Mouse (Mus musculus) left cerebral cortex, adult 9 months (tissue): ENCODE measurements around the gene Cemip.
"Not testable (repeated sequence)": the region's sequence is repeated elsewhere in the genome, so short reads cannot be mapped to it uniquely, and the experiment has no call there.

ENCODE experiments used
- DNase-seq, 2 experiments: peaks; one replicate each; pipeline ENCODE4 v3.0.0; 2022; ENCODE audit warnings: low spot score in 2 of 2

The Cemip gene

GRCm38 (mm10) chr7:84086039-84086829 lies at the start of gene Cemip:
Cemip (minus strand) TSS chr7:84086502.
- DNase-seq, result peak; percentile 37 to 88

GRCm38 (mm10) chr7:84132704-84133103 lies 46.4 kb upstream of the Cemip start:
- no peak for DNase-seq

GRCm38 (mm10) chr7:84131736-84132135 lies 45.4 kb upstream of the Cemip start:
- DNase-seq, result no peak

GRCm38 (mm10) chr7:84128661-84129060 lies 42.4 kb upstream of the Cemip start:
- peak in 1 of 2 experiments; percentile 19 for DNase-seq

DNA sequence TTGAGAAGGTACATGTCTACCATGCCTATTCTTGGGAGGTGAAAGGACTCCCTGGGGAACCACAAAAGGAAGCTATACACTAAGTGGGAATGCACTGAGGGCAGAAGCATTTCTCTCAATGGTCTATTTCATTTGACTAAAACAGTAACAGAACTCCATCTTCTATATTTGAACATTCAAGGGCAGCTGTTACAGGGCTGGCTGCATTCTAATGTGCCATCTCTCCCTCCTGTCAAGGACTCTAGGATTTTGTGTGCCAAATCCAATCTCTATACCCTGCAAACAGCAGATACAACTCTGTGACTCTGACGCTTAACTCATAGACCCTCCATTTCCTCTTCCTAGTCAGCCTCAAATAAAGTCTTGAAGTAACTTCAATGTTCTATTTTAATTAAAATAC lies 39.4 kb upstream of the Cemip start:
- no peak for DNase-seq

DNA sequence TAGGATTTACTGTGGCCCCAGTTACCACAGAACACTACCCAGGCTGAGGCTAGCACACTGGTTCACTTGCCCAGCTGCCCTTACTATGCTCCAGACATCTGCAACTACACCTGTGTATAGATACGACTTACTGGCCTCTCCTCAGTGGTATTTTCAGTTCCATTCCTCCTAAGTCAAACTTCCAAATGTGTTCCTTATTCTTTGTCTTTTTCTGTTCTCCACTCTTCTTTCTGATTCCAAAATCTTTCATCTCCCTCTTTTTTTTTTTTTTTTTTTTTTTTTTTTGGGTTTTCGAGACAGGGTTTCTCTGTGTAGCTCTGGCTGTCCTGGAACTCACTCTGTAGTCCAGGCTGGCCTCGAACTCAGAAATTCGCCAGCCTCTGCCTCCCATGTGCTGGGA lies 37.3 kb upstream of the Cemip start:
- DNase-seq, result not testable (repeated sequence)

DNA sequence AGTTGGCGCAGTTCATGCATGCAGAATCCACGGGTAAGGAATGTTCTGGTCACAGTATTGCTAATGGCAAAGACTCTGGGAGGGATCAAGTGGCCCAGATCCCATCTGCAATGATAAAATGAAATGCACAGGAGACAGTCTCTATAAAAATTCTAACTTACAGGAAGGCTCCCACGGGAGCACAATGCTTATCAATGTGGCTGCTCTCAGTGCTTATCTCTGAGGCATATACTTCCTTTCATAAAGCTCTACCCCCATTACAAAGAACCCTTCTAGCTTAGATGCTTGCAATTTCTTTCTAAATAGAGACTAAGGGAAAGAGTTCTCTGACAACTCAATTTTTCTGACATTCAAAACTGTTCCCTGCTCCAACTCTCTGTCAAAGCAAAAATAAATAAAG lies 35.5 kb upstream of the Cemip start:
- DNase-seq, result no peak

GRCm38 (mm10) chr7:84120142-84120760 lies 33.9 kb upstream of the Cemip start:
- no peak for DNase-seq

GRCm38 (mm10) chr7:84119216-84120105 lies 33.2 kb upstream of the Cemip start:
- DNase-seq, result no peak

DNA sequence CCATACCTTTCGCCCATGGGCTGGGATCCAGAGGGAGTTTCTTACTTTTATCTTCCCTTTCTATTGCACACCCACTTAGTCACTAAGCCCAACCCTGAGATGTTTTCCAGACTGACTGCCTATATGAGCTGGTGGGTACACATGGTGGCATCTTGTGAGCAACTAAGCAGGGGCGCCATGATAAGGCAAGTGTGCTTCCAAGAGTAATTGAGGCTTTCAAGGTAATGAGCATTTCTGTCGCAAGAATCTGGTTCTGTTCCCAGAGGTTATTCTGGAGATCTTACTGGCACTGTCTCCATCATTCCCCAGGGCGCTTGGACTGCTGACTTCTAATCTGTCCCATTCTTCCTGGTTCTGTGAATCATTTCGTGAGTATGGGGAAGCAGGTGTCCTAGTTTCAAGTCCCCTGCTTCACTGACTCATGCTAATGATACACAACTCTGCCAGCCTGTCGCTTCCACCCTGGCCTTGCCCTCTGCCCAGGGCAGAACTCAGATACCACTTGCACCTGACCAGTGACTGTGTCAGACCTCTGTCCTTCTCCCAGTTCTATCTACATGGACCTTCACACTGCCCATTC lies 31.3 kb upstream of the Cemip start:
- DNase-seq, result no peak

GRCm38 (mm10) chr7:84116621-84117542 lies 30.6 kb upstream of the Cemip start:
- DNase-seq, result no peak

GRCm38 (mm10) chr7:84115385-84115784 lies 29.1 kb upstream of the Cemip start:
- no peak for DNase-seq

GRCm38 (mm10) chr7:84114775-84115174 lies 28.5 kb upstream of the Cemip start:
- DNase-seq, result no peak

DNA sequence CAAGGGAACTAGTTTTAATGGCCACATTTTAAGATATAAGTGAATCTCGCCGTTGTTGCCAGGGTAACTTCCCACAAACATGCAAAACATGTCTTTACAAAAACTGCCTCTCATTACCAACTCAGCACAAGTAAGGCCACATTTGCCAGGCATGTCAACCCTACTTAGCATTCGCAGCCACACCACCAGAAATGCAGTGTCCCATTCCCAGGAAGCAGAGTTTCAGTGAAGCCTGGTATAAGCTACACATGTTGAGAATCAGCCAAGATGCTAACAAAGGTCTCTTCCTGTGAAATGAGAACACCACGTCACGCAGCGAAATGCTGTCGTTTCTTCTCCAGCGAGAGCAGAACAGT lies 26.7 kb upstream of the Cemip start:
- no peak for DNase-seq

DNA sequence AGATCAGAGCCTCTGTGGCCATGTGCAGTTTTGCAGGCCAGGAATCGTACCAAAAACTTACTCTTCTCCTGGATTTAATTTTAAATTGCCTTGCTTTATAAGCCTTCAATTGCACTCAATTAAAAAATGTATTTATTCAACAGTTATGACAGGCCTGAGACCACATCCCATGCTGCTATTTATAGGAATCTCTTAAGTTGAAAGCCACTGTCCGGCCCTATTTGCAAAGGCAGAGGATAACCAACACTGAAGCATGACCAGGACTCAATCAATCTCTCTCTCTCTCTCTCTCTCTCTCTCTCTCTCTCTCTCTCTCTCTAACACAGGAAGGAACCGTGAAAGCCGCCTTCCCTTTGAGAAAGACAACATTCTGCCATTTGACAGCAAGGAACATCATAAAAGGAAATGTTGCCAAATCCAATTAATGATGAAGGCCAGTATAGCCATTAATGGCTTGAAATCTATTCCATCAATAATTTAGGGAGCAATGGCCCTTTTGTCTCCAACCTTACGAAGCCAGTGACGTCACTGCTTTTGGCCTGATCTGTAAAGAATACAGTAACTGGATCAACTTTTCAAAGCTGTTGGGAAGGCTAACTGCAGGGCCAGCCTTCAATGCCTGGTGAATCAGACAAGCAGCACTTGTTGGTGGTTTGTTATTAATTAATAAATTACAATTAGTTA lies 26.2 kb upstream of the Cemip start:
- no peak for DNase-seq

DNA sequence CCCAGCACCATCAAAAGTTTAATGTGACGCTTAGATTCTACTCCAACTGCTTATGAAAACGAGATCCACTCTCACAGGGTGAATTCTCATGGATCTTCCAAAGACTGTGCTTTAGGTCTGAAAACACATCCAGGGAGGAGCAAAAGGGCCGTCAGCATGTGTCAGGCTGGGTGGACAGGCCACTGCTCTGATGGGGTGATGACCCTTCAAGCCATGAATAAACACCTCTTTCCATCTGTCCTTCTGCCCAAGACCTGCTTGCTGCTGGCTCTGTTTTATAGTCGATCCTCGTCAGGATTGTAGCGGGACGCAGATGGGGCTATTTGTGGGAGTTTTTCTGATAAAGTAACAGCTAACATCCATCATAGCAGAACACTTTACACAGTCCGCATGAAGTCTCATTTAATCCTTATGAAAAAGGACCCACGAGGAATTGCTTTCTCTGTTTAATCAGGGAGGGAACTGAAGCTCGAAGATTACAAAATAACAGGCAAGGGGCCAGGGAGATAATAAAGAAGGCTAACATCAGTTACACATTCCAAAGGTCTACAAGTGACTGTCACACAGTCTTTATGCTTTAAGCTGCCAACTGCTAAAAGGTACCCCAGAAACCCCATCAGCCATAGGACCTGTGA lies 25.5 kb upstream of the Cemip start:
- no peak for DNase-seq

DNA sequence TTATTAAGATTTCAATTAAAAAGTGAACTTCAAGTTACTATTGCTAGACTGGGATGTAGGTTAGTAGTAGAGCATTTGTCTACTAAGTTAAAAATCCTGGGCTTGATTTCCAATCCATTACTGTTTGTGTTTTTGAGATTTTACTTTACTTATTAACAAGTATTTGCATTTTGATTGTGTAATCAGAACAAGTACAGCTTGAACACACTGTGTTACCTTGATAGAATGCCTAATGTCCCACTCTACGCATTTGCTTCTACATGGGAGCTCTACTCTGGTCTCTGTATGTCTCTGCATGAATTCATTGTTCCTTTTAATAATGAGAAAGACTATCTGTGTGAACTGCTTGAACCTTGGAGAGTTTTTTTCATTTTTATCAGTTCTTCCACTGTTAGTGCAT lies 20.6 kb upstream of the Cemip start:
- no peak for DNase-seq

- no peak for DNase-seq
Observed at GRCm38 (mm10) chr7:84102589-84102988, 16.3 kb upstream of the Cemip start.

GRCm38 (mm10) chr7:84100672-84101071 lies 14.4 kb upstream of the Cemip start:
- no peak for DNase-seq

GRCm38 (mm10) chr7:84098098-84098497 lies 11.8 kb upstream of the Cemip start:
- DNase-seq, result no peak
